Mouse (Mus musculus) adrenal gland, postnatal 10 days (tissue): Measurements from ENCODE around the gene Flii. TPM values are rescaled to one million over a fixed set of nuclear protein-coding genes. Genes with fewer than 3 reads are reported as not detected.

ENCODE experiments used
- microRNA-seq: library from miRNA; unstranded; fragments of <30 nt; microRNA quantifications from one replicate; pipeline ENCODE4 v1.2.0, GENCODE M21; 2021
- total RNA-seq, 2 experiments: library from RNA; stranded (reverse); gene quantifications; 2 replicates each; pipeline ENCODE4 v1.2.3; 2021

Flii gene
- total RNA-seq, 2 experiments from 2014 or later = 105 to 118 TPM

Small RNA genes within 50 kb of the gene (microRNA-seq; reads per million reads assigned to microRNA genes)
- 5.1 reads per million, percentile 5 among the genes with 10 or more reads in this experiment for gene Mir5100

Other genes with a start within 250 kb of the Flii start
- gene Alkbh5, start 190.9 kb downstream of the Flii start, total RNA-seq = 10 to 100 TPM; 68.6 to 72.6 TPM
- gene Llgl1, start 27.5 kb downstream of the Flii start, total RNA-seq = 10 to 100 TPM; 23.0 to 30.4 TPM
- gene Mief2, start 1.1 kb upstream of the Flii start, total RNA-seq = 10 to 100 TPM; 31.8 to 43.9 TPM
- 10 to 100 TPM in 1 of 2 experiments, 1 to 10 TPM in 1; 7.7 to 10.2 TPM for gene Top3a, start 50.1 kb upstream of the Flii start, total RNA-seq
- gene Smcr8, start 50.3 kb upstream of the Flii start, total RNA-seq = 10 to 100 TPM; 19.7 to 20.7 TPM
- gene Shmt1, start 84.5 kb upstream of the Flii start, total RNA-seq = 100 to 1,000 TPM in 1 of 2 experiments, 10 to 100 TPM in 1; 89.0 to 103 TPM
- gene Dhrs7b, start 103.4 kb upstream of the Flii start, total RNA-seq = 10 to 100 TPM; 44.4 to 46.7 TPM
- 10 to 100 TPM; 51.9 to 54.1 TPM for gene Tmem11, start 152.0 kb upstream of the Flii start, total RNA-seq
- gene Natd1, start 187.5 kb upstream of the Flii start, total RNA-seq = 10 to 100 TPM; 21.4 to 28.0 TPM
- gene Map2k3, start 204.8 kb upstream of the Flii start, total RNA-seq = 10 to 100 TPM; 64.6 to 81.5 TPM